Mouse (Mus musculus): ENCODE data around the gene Cdhr2.
A peak's percentile ranks its signal among the peaks of the same experiment; 100 is the strongest.

- TF ChIP-seq CTCF (IDR thresholded peaks at IDR 0.05; ENCODE audit: control insufficient read depth, insufficient read depth, low read length), result peak; percentile 26; the same call in 1 of the 2 replicates
- no peak for TF ChIP-seq POLR2A (IDR thresholded peaks at IDR 0.05; ENCODE audit: borderline replicate concordance, control insufficient read depth, low read depth, low read length)
Measured at GRCm38 (mm10) chr13:54714393-54714792, 13.1 kb downstream of the Cdhr2 start.
